In genomic region chr9:62341123-62341486, GRCm38 (mm10) we compare ENCODE assay signal across 7 mouse cellular contexts. TPM values are rescaled to one million over a fixed set of nuclear protein-coding genes. Genes with fewer than 3 reads are reported as not detected.
A peak's percentile ranks its signal among the peaks of the same experiment; 100 is the strongest.
DNase-seq lines count a peak whose midpoint lies in the region; ATAC-seq lines count a peak whose summit lies in the region.

TSS of gene Anp32a (plus strand) at chr9:62341293.

- peak within 1 kb of the TSS; percentile 88 for H3K4me3 ChIP-seq in intestine, embryonic 15.5 days (replicated peaks)
- peak within 1 kb of the TSS; percentile 94 for H3K4me3 ChIP-seq in midbrain, embryonic 10.5 days

- no peaks in the 10 kb centered on the region for H3K36me3 ChIP-seq in intestine, embryonic 15.5 days
- no peaks in the 10 kb centered on the region for H3K36me3 ChIP-seq in midbrain, embryonic 10.5 days

- peaks cover 14% of the 10 kb centered on the region for H3K4me1 ChIP-seq in intestine, embryonic 15.5 days (replicated peaks)
- peaks cover 42% of the 10 kb centered on the region for H3K4me1 ChIP-seq in midbrain, embryonic 10.5 days

- H3K4me2 ChIP-seq in intestine, embryonic 15.5 days (replicated peaks), result peak within 1 kb of the TSS; percentile 84

- no peaks in the 10 kb centered on the region for H3K27me3 ChIP-seq in intestine, embryonic 15.5 days (replicated peaks)
- no peaks in the 10 kb centered on the region for H3K27me3 ChIP-seq in midbrain, embryonic 10.5 days (ENCODE audit: low read depth, poor library complexity, severe bottlenecking)

- H3K9me3 ChIP-seq in intestine, embryonic 15.5 days, result no peaks in the 10 kb centered on the region
- H3K9me3 ChIP-seq in midbrain, embryonic 10.5 days (replicated peaks), result no peaks in the 10 kb centered on the region

- peak within 1 kb of the TSS; percentile 95 for H3K9ac ChIP-seq in intestine, embryonic 15.5 days

- intact Hi-C loops in left cerebral cortex, postnatal 25 days (cut with DNase I), result loop anchor here (5.0 kb wide), 1 partner anchor 211 kb away; no protein-coding TSS in a partner anchor

- ATAC-seq in intestine, embryonic 15.5 days, result peak; percentile 90

- DNase-seq in adrenal gland, adult 18-20 months (ENCODE audit: low spot score in 2 of 2), result peak; percentile 97 to 98
- DNase-seq in embryo, embryonic 11 days, result peak; percentile 99
- DNase-seq in gastrocnemius, postnatal 25 days, result peak; percentile 98
- peak; percentile 99 for DNase-seq in left cerebral cortex, postnatal 25 days (ENCODE audit: low spot score in 2 of 2)
- DNase-seq in midbrain, embryonic 10.5 days (ENCODE audit: low spot score), result peak; percentile 98
- DNase-seq in right cerebral cortex, postnatal 4 days, result peak; percentile 99

- H3K27ac ChIP-seq in intestine, embryonic 15.5 days, result peak within 1 kb of the TSS; percentile 95
- H3K27ac ChIP-seq in midbrain, embryonic 10.5 days (replicated peaks), result peak within 1 kb of the TSS; percentile 100

- under 1% methylated on average over 34 of the region's 34 CpGs for WGBS in intestine, embryonic 15.5 days
- WGBS in midbrain, embryonic 10.5 days, result under 1% methylated on average over 34 of the region's 34 CpGs

RNA-seq across cellular contexts. Expression of gene Anp32a, which starts in this region (rescaled TPM):
- 100 to 1,000 TPM; 275 to 337 TPM for total RNA-seq in adrenal gland, adult 18-20 months (2021)
- total RNA-seq in gastrocnemius, postnatal 25 days (2021), result 10 to 100 TPM; 59.4 to 67.3 TPM
- polyA plus RNA-seq in intestine, embryonic 15.5 days (2015; fragmentation: Nextera tagmentation; extraction: Ambion mirVana), result 149 and 165 TPM in 2 replicates
- total RNA-seq in left cerebral cortex, postnatal 25 days (2021), result 100 to 1,000 TPM; 270 to 271 TPM
- polyA plus RNA-seq in midbrain, embryonic 10.5 days (2016; fragmentation: Nextera tagmentation; extraction: Ambion mirVana), result 237 and 298 TPM in 2 replicates

Comparison
In these comparisons a context has a peak if more than half of its experiments do, and no peak if none do; other contexts are left out.
1. Peak in every context shown above with its lines: DNase-seq, ATAC-seq, H3K4me3 ChIP-seq and H3K27ac ChIP-seq.